Mouse (Mus musculus) heart, postnatal 36 days (tissue): ENCODE measurements around the gene Sgpp1. TPM values are rescaled to one million over a fixed set of nuclear protein-coding genes. Genes with fewer than 3 reads are reported as not detected.
"Not testable (repeated sequence)": the region's sequence is repeated elsewhere in the genome, so short reads cannot be mapped to it uniquely, and the experiment has no call there.

ENCODE experiments used
- DNase-seq, 2 experiments: peaks; one replicate each; pipeline ENCODE4 v3.0.0; 2021 to 2022
- intact Hi-C: fragments of 180-260 bp; cut with DNase I; formaldehyde crosslinking; loops from one replicate; pipeline ENCODE4 v1.15.1; 2025
- total RNA-seq, 2 experiments: library from RNA; stranded (reverse); gene quantifications; 2 replicates each; pipeline ENCODE4 v1.2.3; 2021

Sgpp1 gene
- total RNA-seq, 2 experiments from 2014 or later: 19.8 to 20.4 TPM

GRCm38 (mm10) chr12:75734167-75734566 is 1.4 kb downstream of the Sgpp1 start:
- intact Hi-C loops: loop anchor here (2.0 kb wide), 2 partner anchors 65 to 137 kb away; partner anchors contain the start of genes Ppp2r5e and Wdr89
- peak in 1 of 2 experiments; percentile 21 for DNase-seq

- no peak for DNase-seq
- intact Hi-C loops: loop anchor here (2.0 kb wide), 2 partner anchors 65 to 137 kb away; partner anchors contain the start of genes Ppp2r5e and Wdr89
Measured at GRCm38 (mm10) chr12:75733331-75734070, 2.0 kb downstream of the Sgpp1 start.

GRCm38 (mm10) chr12:75731927-75732443 is 3.5 kb downstream of the Sgpp1 start:
- intact Hi-C loops: no loop called here
- no peak for DNase-seq

- DNase-seq: no peak
- intact Hi-C loops: no loop called here
Measured at GRCm38 (mm10) chr12:75731508-75731907, 4.0 kb downstream of the Sgpp1 start.

- intact Hi-C loops: no loop called here
Measured at GRCm38 (mm10) chr12:75730458-75730857, 5.1 kb downstream of the Sgpp1 start.

GRCm38 (mm10) chr12:75729876-75730275 is 5.7 kb downstream of the Sgpp1 start:
- intact Hi-C loops: no loop called here
- DNase-seq: no peak

More at GRCm38 (mm10) chr12:75730458-75730857, 5.1 kb downstream of the Sgpp1 start:
- no peak for DNase-seq

- no peak for DNase-seq
- intact Hi-C loops: no loop called here
Measured at GRCm38 (mm10) chr12:75727333-75728125, 8.0 kb downstream of the Sgpp1 start.

- DNase-seq: no peak
- intact Hi-C loops: no loop called here
Measured at GRCm38 (mm10) chr12:75726349-75726861, 9.1 kb downstream of the Sgpp1 start.

- no peak for DNase-seq
- intact Hi-C loops: no loop called here
Measured at GRCm38 (mm10) chr12:75724621-75725324, 10.8 kb downstream of the Sgpp1 start.

- intact Hi-C loops: no loop called here
- DNase-seq: no peak
Measured at GRCm38 (mm10) chr12:75723839-75724463, 11.6 kb downstream of the Sgpp1 start.

GRCm38 (mm10) chr12:75721941-75722340 is 13.6 kb downstream of the Sgpp1 start:
- no peak for DNase-seq
- intact Hi-C loops: no loop called here

- intact Hi-C loops: no loop called here
- DNase-seq: no peak
Measured at GRCm38 (mm10) chr12:75721006-75721405, 14.5 kb downstream of the Sgpp1 start.

- no peak for DNase-seq
- intact Hi-C loops: no loop called here
Measured at GRCm38 (mm10) chr12:75713596-75713995, 21.9 kb downstream of the Sgpp1 start.

- intact Hi-C loops, DNase-seq: not testable (repeated sequence)
Measured at GRCm38 (mm10) chr12:75712905-75713304, 22.6 kb downstream of the Sgpp1 start.

GRCm38 (mm10) chr12:75710596-75711376 is 24.7 kb downstream of the Sgpp1 start:
- DNase-seq: no peak
- intact Hi-C loops: no loop called here

- intact Hi-C loops: no loop called here
- DNase-seq: no peak
Measured at GRCm38 (mm10) chr12:75709506-75709905, 26.0 kb downstream of the Sgpp1 start.

- no peak for DNase-seq
- intact Hi-C loops: no loop called here
Measured at GRCm38 (mm10) chr12:75706670-75707069, 28.9 kb downstream of the Sgpp1 start.

- intact Hi-C loops: no loop called here
- no peak for DNase-seq
Measured at GRCm38 (mm10) chr12:75702739-75703122, 32.8 kb downstream of the Sgpp1 start.

GRCm38 (mm10) chr12:75702084-75702738 is 33.3 kb downstream of the Sgpp1 start:
- DNase-seq: peak; percentile 25 to 36

More at GRCm38 (mm10) chr12:75702084-75702738, 33.3 kb downstream of the Sgpp1 start:
- intact Hi-C loops: no loop called here
